12 mouse cellular contexts compared by ENCODE assay signal in the genomic region with DNA sequence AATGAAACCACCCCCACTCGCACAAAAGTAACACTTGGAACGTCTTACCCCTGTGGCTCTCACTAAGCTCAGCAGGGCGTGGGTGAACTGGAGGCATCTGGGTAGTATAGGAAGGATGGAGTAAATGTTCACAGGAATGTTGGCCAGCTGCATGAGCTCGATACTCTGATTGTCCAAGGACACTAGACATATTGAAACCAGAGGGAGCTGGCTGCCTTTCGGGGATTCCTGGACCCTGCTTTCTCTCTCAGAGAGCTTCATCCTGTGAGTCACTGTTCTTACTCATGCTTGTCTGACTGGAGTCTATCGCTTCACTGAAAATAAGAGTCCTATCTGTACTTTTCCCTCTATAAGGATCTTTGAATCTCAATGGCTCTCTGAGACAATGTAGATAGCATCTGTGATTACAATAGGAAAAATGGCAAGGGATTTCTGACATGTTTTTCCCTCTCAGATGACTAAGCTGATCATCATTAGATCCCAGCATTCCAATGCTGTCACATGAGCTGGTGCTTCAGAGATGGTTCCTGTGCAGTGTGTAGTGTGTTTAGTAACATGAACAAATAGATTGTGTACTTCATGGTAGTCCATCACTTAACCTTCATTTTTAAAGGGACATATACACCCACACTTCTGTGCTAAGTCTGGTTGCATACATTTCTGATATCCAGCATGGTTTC.
DNase-seq lines count a peak whose midpoint lies in the region; ATAC-seq lines count a peak whose summit lies in the region.
"Had no signal": no experiment of that assay in that cellular context is flagged by ENCODE, and none has a peak within 500 bp of the region (broad histone marks: within the 10 kb centered on the region; RNA-seq: fewer than 3 reads in every experiment).

No protein-coding gene starts in this region.

- H3K4me2 ChIP-seq in heart, embryonic 11.5 days = no peak overlapping the region
- H3K4me2 ChIP-seq: embryonic facial prominence, embryonic 15.5 days; liver, embryonic 11.5 days had no signal

- H3K27ac ChIP-seq in heart, embryonic 11.5 days (ENCODE audit: low read depth, low read length) = no peak overlapping the region
- H3K27ac ChIP-seq: embryonic facial prominence, embryonic 15.5 days; stomach, postnatal 0 days had no signal

- no peaks in the 10 kb centered on the region for H3K9me3 ChIP-seq in heart, embryonic 11.5 days (replicated peaks; ENCODE audit: control insufficient read depth, low read length)
- H3K9me3 ChIP-seq: embryonic facial prominence, embryonic 15.5 days had no signal

- no peak overlapping the region for H3K4me3 ChIP-seq in heart, embryonic 11.5 days (ENCODE audit: low read depth, low read length)
- H3K4me3 ChIP-seq: embryonic facial prominence, embryonic 15.5 days had no signal

- H3K4me1 ChIP-seq in heart, embryonic 11.5 days (ENCODE audit: control insufficient read depth, insufficient read depth, low read length) = no peaks in the 10 kb centered on the region

- no peak for ATAC-seq in heart, embryonic 11.5 days (replicated peaks; ENCODE audit: insufficient number of reproducible peaks, low FRiP score, low TSS enrichment)

- no peak overlapping the region for H3K9ac ChIP-seq in heart, embryonic 11.5 days (ENCODE audit: low read depth, low read length)
- H3K9ac ChIP-seq: embryonic facial prominence, embryonic 15.5 days had no signal

- DNase-seq in heart, adult 18-20 months = peak; percentile 9 to 19
- peak; percentile 1 for DNase-seq in lung, postnatal 36 days
- DNase-seq in lung, postnatal 10 days = no peak
- DNase-seq in NIH3T3 (ENCODE audit: low read depth) = peak; percentile 65
- DNase-seq in gastrocnemius, postnatal 36 days = peak; percentile 3 to 14
- DNase-seq in kidney, adult 11 months = no peak
- no peak for DNase-seq in kidney, adult 18-20 months
- DNase-seq: kidney, postnatal 14 days had no signal

- intact Hi-C loops in gastrocnemius, postnatal 36 days (cut with DNase I) = no loop called here

- no peaks in the 10 kb centered on the region for H3K36me3 ChIP-seq in heart, embryonic 11.5 days (ENCODE audit: control insufficient read depth, insufficient read depth, low read length)
- H3K36me3 ChIP-seq: embryonic facial prominence, embryonic 15.5 days had no signal

- no peaks in the 10 kb centered on the region for H3K27me3 ChIP-seq in heart, embryonic 11.5 days (ENCODE audit: control insufficient read depth, insufficient read depth, low read length)
- H3K27me3 ChIP-seq: embryonic facial prominence, embryonic 15.5 days had no signal

- 76% methylated on average over 6 of the region's 6 CpGs for WGBS in heart, embryonic 11.5 days (ENCODE audit: insufficient replicate concordance)

Comparison
In these comparisons a context has a peak if more than half of its experiments do, and no peak if none do; other contexts are left out.
1. DNase-seq: peak in heart, adult 18-20 months (2 of 2), lung, postnatal 36 days (single experiment), NIH3T3 (single experiment) and gastrocnemius, postnatal 36 days (2 of 2); none in lung, postnatal 10 days (single experiment), kidney, adult 11 months (single experiment) and kidney, adult 18-20 months (single experiment).